Mouse (Mus musculus) neural tube, embryonic 14.5 days (tissue): ENCODE measurements around the gene Tmem59l. TPM values are rescaled to one million over a fixed set of nuclear protein-coding genes. Genes with fewer than 3 reads are reported as not detected.

Experiments
- ATAC-seq: fragments of 200-750 bp; cut with Nextera tagmentation; 2 replicates; pipeline ENCODE4 v1.8.0; 2017; ENCODE audit warnings: low read depth, mild to moderate bottlenecking, moderate TSS enrichment, moderate library complexity
- H3K27ac ChIP-seq: fragments of 300-500 bp; sonication (generic); 2 replicates; pipeline ENCODE4 v1.5.1; 2014; ENCODE audit warnings: low read depth, mild to moderate bottlenecking, control low read depth, low read length, moderate library complexity, mixed read lengths
- H3K27me3 ChIP-seq: fragments of 300-500 bp; sonication (generic); 2 replicates; pipeline ENCODE4 v1.6.1; 2014; ENCODE audit warnings: low read length; ENCODE audit not compliant: control insufficient read depth, insufficient read depth
- H3K36me3 ChIP-seq: fragments of 300-500 bp; sonication (generic); 2 replicates; pipeline ENCODE4 v1.6.1; 2014; ENCODE audit warnings: low read length, mixed read lengths; ENCODE audit not compliant: control insufficient read depth, insufficient read depth
- H3K4me1 ChIP-seq: fragments of 300-500 bp; sonication (generic); 2 replicates; pipeline ENCODE4 v1.6.1; 2014; ENCODE audit warnings: low read length; ENCODE audit not compliant: control insufficient read depth, insufficient read depth
- H3K4me2 ChIP-seq: fragments of 300-500 bp; sonication (generic); 2 replicates; pipeline ENCODE4 v1.6.1; 2014; ENCODE audit warnings: mild to moderate bottlenecking, low read depth, low read length, control low read depth
- H3K4me3 ChIP-seq: fragments of 300-500 bp; sonication (generic); 2 replicates; pipeline ENCODE4 v1.5.1; 2014; ENCODE audit warnings: low read depth, low read length, control low read depth, mixed read lengths
- H3K9ac ChIP-seq: fragments of 300-500 bp; sonication (generic); replicated peaks from 2 replicates; pipeline ENCODE4 v1.6.1; 2014; ENCODE audit warnings: low read depth, mild to moderate bottlenecking, control low read depth, low read length, mixed read lengths
- H3K9me3 ChIP-seq: fragments of 300-500 bp; sonication (generic); 2 replicates; pipeline ENCODE4 v1.6.1; 2016; ENCODE audit warnings: low read length; ENCODE audit not compliant: control insufficient read depth
- WGBS: fragments of 180-500 bp; shearing (Covaris S2); extraction: QIAGEN DNeasy Blood & Tissue Kit; methylation state at CpG from one replicate; pipeline ENCODE4 v1.1.7; 2014; 5-methylcytosine and 5-hydroxymethylcytosine counted together
- polyA plus RNA-seq: library from polyadenylated mRNA; unstranded; fragments of >200 nt; fragmentation: Nextera tagmentation; extraction: Ambion mirVana; gene quantifications from 2 replicates; pipeline ENCODE4 v1.2.1, GENCODE M21; 2014

Tmem59l gene
- polyA plus RNA-seq, 1 experiment from 2014 or later, result 200 TPM

- no peak for ATAC-seq
- H3K4me2 ChIP-seq, result no peak overlapping the region
- no peaks in the 10 kb centered on the region for H3K36me3 ChIP-seq
- no peak overlapping the region for H3K9ac ChIP-seq
- no peak overlapping the region for H3K4me3 ChIP-seq
- H3K27me3 ChIP-seq, result no peaks in the 10 kb centered on the region
- WGBS, result 94% methylated on average over 4 of the region's 4 CpGs
- H3K27ac ChIP-seq, result no peak overlapping the region
- H3K9me3 ChIP-seq, result no peaks in the 10 kb centered on the region
- no peaks in the 10 kb centered on the region for H3K4me1 ChIP-seq
These were observed 18.4 kb downstream of the Tmem59l start for GRCm38 (mm10) chr8:70468733-70469132.

- Histone ChIP-seq H3K27ac (no peak overlapping the region), H3K9ac (no peak overlapping the region), H3K4me2 (no peak overlapping the region), H3K4me1 (no peaks in the 10 kb centered on the region), H3K36me3 (no peaks in the 10 kb centered on the region), H3K27me3 (no peaks in the 10 kb centered on the region), H3K9me3 (no peaks in the 10 kb centered on the region), H3K4me3 (no peak overlapping the region)
- ATAC-seq, result no peak
- WGBS, result 64% methylated on average over 1 of the region's 1 CpGs
These were observed 19.3 kb downstream of the Tmem59l start for GRCm38 (mm10) chr8:70467907-70468306.

GRCm38 (mm10) chr8:70467229-70467725, 19.9 kb downstream of the Tmem59l start:
- no peaks in the 10 kb centered on the region for H3K27me3 ChIP-seq
- ATAC-seq, result no peak
- no peaks in the 10 kb centered on the region for H3K36me3 ChIP-seq
- H3K9ac ChIP-seq, result no peak overlapping the region
- H3K27ac ChIP-seq, result no peak overlapping the region
- H3K4me1 ChIP-seq, result no peaks in the 10 kb centered on the region
- H3K9me3 ChIP-seq, result no peaks in the 10 kb centered on the region
- no peak overlapping the region for H3K4me2 ChIP-seq
- WGBS, result 78% methylated on average over 5 of the region's 5 CpGs
- no peak overlapping the region for H3K4me3 ChIP-seq

- 81% methylated on average over 11 of the region's 11 CpGs for WGBS
- Histone ChIP-seq H3K4me2 (no peak overlapping the region), H3K27me3 (no peaks in the 10 kb centered on the region), H3K4me3 (no peak overlapping the region), H3K9me3 (no peaks in the 10 kb centered on the region), H3K27ac (no peak overlapping the region), H3K4me1 (no peaks in the 10 kb centered on the region), H3K9ac (no peak overlapping the region), H3K36me3 (no peaks in the 10 kb centered on the region)
- no peak for ATAC-seq
These were observed 20.4 kb downstream of the Tmem59l start for GRCm38 (mm10) chr8:70466771-70467170.

- no peak overlapping the region for H3K4me3 ChIP-seq
- no peak overlapping the region for H3K9ac ChIP-seq
- no peak for ATAC-seq
- H3K27ac ChIP-seq, result no peak overlapping the region
- H3K4me2 ChIP-seq, result no peak overlapping the region
- no peaks in the 10 kb centered on the region for H3K4me1 ChIP-seq
- H3K36me3 ChIP-seq, result no peaks in the 10 kb centered on the region
- H3K27me3 ChIP-seq, result no peaks in the 10 kb centered on the region
- 89% methylated on average over 4 of the region's 4 CpGs for WGBS
- H3K9me3 ChIP-seq, result no peaks in the 10 kb centered on the region
These were observed 20.9 kb downstream of the Tmem59l start for GRCm38 (mm10) chr8:70466305-70466704.

- Histone ChIP-seq H3K27me3 (no peaks in the 10 kb centered on the region), H3K9ac (no peak overlapping the region), H3K4me2 (no peak overlapping the region), H3K4me3 (no peak overlapping the region), H3K9me3 (no peaks in the 10 kb centered on the region), H3K27ac (no peak overlapping the region), H3K4me1 (no peaks in the 10 kb centered on the region), H3K36me3 (no peaks in the 10 kb centered on the region)
- ATAC-seq, result no peak
- 97% methylated on average over 4 of the region's 4 CpGs for WGBS
These were observed 21.5 kb downstream of the Tmem59l start for GRCm38 (mm10) chr8:70465701-70466100.

- Histone ChIP-seq H3K9me3 (no peaks in the 10 kb centered on the region), H3K4me1 (no peaks in the 10 kb centered on the region), H3K9ac (no peak overlapping the region), H3K4me3 (no peak overlapping the region), H3K27ac (no peak overlapping the region), H3K27me3 (no peaks in the 10 kb centered on the region), H3K4me2 (no peak overlapping the region), H3K36me3 (no peaks in the 10 kb centered on the region)
- ATAC-seq, result no peak
- WGBS, result 93% methylated on average over 6 of the region's 6 CpGs
These were observed 23.0 kb downstream of the Tmem59l start for GRCm38 (mm10) chr8:70464162-70464561.

GRCm38 (mm10) chr8:70463306-70463705, 23.9 kb downstream of the Tmem59l start:
- Histone ChIP-seq H3K36me3 (no peaks in the 10 kb centered on the region), H3K4me3 (no peak overlapping the region), H3K4me1 (no peaks in the 10 kb centered on the region), H3K4me2 (no peak overlapping the region), H3K9me3 (no peaks in the 10 kb centered on the region), H3K9ac (no peak overlapping the region), H3K27ac (no peak overlapping the region), H3K27me3 (no peaks in the 10 kb centered on the region)
- ATAC-seq, result no peak
- WGBS, result 65% methylated on average over 4 of the region's 4 CpGs

GRCm38 (mm10) chr8:70462516-70462813, 24.7 kb downstream of the Tmem59l start:
- Histone ChIP-seq H3K27me3 (no peaks in the 10 kb centered on the region), H3K9ac (no peak overlapping the region), H3K4me2 (no peak overlapping the region), H3K36me3 (no peaks in the 10 kb centered on the region), H3K9me3 (no peaks in the 10 kb centered on the region), H3K4me3 (no peak overlapping the region), H3K4me1 (no peaks in the 10 kb centered on the region), H3K27ac (no peak overlapping the region)
- no peak for ATAC-seq
- WGBS, result 82% methylated on average over 8 of the region's 8 CpGs
